Mouse (Mus musculus): ENCODE measurements around the gene Ubl4b.

Gene Ubl4b

DNA sequence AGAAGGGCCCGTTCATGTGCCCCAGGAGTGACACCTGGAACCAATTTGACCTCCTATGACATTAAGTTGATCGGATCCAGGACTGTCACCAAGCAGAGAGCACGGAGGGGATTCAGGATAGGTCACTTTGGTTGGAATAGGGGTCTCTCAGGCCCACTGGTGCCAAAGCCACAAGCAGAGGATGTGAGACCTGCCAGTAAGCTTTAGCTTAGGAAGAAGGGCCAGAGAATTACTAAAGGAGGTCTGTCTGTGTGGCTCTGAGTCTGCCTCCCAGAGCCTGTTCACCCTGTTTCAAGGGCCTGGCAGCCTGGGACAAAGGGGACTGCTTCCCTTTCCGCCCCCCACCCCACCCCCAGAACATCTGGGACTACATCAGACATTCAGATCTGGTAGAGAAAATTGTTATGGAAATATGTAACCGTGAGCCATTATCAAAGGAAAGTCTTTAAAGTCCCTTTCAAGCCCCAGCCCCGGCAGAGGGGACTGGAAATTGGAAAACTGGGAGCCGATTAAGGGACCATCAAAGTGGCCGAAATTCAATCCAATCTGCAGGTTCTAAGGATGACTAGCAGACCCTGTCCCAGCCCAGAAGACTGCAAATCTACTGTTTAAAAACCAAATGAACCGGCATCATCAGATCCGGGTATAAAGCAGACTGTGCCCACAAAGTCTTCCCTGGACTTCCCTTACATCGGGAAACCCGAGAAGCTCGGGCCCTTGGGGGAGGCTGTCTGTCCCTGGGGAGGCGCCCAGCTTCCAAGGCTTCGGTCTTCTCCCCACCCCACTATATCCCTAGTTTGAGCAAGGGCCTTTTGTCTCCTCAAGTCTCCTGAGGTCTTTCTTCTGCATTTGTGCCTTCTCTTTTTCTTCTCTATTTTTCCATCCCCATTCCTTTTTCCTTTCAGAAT lies 26.5 kb upstream of the Ubl4b start:
- ChIA-PET POLR2A (interaction anchor here in 3 of 4 experiments (0.7 to 1.2 kb wide), 3 partner anchors 16 to 990 kb away, joined by 3 read pairs; partner anchors contain the start of gene Taf13 (in 1 of the 3)), CTCF (interaction anchor here in 3 of 4 experiments (0.6 to 1.9 kb wide), 5 partner anchors 11 to 590 kb away, joined by 4 to 5 read pairs (median 5); no protein-coding TSS in a partner anchor)

- POLR2A ChIA-PET, result no interaction called here
Observed at GRCm38 (mm10) chr3:107579466-107579865, 24.6 kb upstream of the Ubl4b start.

DNA sequence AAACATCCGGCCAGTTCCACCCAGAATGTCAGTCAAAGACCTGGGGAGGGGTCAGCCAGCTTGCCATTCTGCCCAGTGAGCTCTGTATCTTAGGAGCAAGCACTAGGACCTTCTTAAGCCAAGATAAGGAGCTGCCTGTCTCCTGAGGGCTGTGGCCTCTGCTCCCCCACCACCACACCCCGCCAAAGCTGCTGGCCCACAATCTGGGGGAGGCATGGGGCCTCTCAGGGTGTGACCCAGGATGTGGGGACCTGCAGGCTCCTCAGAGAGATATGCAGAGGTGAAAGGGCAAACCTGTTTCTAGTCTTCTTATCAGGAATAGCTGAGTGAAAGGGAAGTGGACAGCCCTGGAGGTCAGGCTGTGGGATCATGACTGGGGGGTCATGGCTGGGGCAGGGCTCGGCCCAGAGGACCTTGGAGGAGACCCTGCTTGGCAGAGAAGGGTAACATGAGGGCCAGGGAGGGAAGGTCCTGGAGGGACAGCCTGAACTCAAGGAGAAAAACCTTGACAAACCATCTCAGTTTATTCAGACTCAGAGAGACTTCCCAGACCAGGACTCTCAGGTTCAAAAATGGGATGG lies 23.0 kb upstream of the Ubl4b start:
- ChIA-PET CTCF (interaction anchor here in 3 of 4 experiments (0.6 to 2.0 kb wide), 3 partner anchors 27 to 164 kb away, joined by 3 to 6 read pairs (median 4); no protein-coding TSS in a partner anchor), POLR2A (interaction anchor here in 2 of 4 experiments (0.6 kb wide), 2 partner anchors 358 to 806 kb away, joined by 4 read pairs; partner anchors contain the start of gene Psrc1 (in 1 of the 2))

More at GRCm38 (mm10) chr3:107579466-107579865, 24.6 kb upstream of the Ubl4b start:
- CTCF ChIA-PET, result interaction anchor here in 2 of 4 experiments (0.6 to 1.7 kb wide), 3 partner anchors 10 to 33 kb away, joined by 4 to 6 read pairs (median 5); no protein-coding TSS in a partner anchor

DNA sequence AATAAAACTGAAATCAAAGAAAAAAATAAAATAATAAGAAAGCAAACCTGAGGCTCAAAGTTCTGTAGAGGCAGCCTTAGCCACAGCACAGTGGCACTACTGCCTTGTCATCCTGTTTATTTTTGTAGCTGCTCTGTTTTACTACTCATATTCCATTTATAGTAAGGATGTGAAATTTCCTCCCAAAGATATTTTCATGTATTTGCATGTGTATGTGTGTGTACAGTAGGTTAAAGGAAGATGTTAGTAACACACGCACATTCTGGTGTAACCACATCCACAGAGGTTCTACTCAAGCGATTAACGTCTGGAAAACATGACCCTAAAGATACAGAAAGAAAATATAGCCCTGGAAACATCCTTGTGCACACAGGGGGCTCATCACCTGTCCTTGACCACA lies 21.9 kb upstream of the Ubl4b start:
- ChIA-PET CTCF (no interaction called here), POLR2A (no interaction called here)

GRCm38 (mm10) chr3:107571205-107571604 lies 16.3 kb upstream of the Ubl4b start:
- CTCF ChIA-PET, result interaction anchor here (0.5 to 2.3 kb wide), 17 partner anchors 9 to 296 kb away, joined by 3 to 11 read pairs (median 3); no protein-coding TSS in a partner anchor

GRCm38 (mm10) chr3:107568721-107569120 lies 13.8 kb upstream of the Ubl4b start:
- ChIA-PET POLR2A (interaction anchor here in 1 of 4 experiments (0.7 kb wide), 1 partner anchor 356 kb away, joined by 4 read pairs; no protein-coding TSS in a partner anchor), CTCF (interaction anchor here (0.6 to 1.7 kb wide), 6 partner anchors 9 to 179 kb away, joined by 3 to 12 read pairs (median 6); no protein-coding TSS in a partner anchor)

More at GRCm38 (mm10) chr3:107571205-107571604, 16.3 kb upstream of the Ubl4b start:
- POLR2A ChIA-PET, result no interaction called here

DNA sequence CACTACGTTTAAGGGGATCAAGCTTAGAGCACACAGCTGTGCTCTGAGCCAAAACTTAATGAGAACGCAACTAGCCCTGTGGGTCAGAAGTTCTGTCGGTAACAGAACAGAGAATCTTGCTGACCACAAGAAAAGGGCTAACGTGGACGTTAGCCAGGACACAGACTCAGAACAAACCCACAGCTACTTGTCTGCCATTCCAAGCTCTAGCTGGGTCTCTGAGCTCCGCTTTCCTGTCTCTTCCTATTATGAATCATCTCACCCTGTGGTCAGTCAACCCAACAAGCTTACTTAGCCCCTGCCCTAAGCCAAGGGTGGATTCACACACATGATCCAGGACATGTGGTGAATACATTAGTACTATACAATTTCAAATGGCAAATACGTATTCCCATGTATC lies 12.9 kb upstream of the Ubl4b start:
- ChIA-PET POLR2A (no interaction called here), CTCF (interaction anchor here in 3 of 4 experiments (0.6 to 1.5 kb wide), 3 partner anchors 17 to 18 kb away, joined by 4 to 14 read pairs (median 4); no protein-coding TSS in a partner anchor)

DNA sequence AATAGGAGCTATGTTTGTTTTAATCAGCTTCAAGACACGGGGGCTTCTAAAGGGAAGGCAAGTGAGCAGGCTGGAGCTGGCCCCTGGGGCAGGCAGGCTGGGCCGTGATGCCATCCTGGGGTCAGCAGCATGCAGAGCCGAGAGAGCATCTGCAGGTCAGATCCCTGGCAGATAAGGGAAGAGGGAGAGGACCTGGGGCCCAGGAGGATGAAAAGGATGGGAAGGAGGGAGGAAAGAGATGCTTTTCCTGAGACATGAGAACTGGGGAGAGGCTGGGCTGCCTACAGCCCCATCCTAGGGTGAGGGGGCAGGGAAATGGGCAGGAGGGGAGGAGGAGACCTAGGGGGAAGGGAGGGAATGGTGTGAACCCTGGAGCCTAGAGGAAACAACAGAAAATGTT lies 10.5 kb upstream of the Ubl4b start:
- CTCF ChIA-PET, result interaction anchor here in 3 of 4 experiments (0.7 to 2.9 kb wide), 5 partner anchors 15 to 133 kb away, joined by 3 to 13 read pairs (median 4); no protein-coding TSS in a partner anchor
- POLR2A ChIA-PET, result interaction anchor here in 1 of 4 experiments (0.6 to 1.0 kb wide), 2 partner anchors 37 to 448 kb away, joined by 3 to 5 read pairs; no protein-coding TSS in a partner anchor

DNA sequence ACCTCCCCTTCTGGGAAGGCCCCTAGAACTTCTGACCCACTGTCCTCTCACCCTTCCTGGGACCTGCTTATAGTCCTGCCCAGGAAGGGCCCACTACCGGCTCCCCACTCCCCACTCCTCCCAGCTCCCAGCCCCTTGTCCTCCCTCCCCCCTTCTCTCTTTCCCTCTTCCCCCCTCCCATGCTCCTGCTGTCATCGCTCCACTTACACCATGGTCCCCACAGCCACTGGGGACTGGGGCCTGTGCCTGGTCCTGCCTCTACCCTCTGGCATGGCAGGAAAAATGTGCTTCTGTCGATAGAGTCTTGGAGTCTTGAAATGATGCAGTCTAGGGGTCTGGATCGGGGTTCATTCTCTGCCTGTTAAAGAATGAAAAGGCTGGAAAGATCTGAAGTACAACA lies 9.0 kb upstream of the Ubl4b start:
- CTCF ChIA-PET, result interaction anchor here in 2 of 4 experiments (1.0 to 2.9 kb wide), 3 partner anchors 13 to 303 kb away, joined by 3 to 13 read pairs (median 3); no protein-coding TSS in a partner anchor
- POLR2A ChIA-PET, result interaction anchor here in 1 of 4 experiments (0.6 kb wide), 2 partner anchors 18 to 31 kb away, joined by 3 read pairs; no protein-coding TSS in a partner anchor

DNA sequence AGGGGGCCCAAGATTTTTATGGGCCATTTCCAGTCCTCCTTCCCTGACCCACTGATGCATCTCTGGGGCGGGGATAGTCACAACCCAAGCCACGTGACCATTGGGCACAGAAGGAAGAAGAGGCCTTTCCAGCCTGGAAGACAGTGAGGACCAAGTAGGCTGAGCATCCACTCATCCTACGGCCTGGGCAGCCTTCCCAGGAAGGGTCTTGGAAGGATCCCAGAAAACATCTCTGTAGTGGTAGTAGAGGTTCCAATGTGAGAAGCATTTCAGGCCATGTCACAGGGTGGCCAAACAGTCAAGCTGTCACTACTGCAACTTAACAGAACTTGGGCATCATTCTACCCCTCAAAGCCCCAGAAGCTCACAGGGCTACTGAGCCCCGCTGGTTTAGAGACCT lies 7.7 kb upstream of the Ubl4b start:
- ChIA-PET POLR2A (no interaction called here), CTCF (interaction anchor here in 3 of 4 experiments (0.7 to 1.5 kb wide), 3 partner anchors 9 to 406 kb away, joined by 3 read pairs; no protein-coding TSS in a partner anchor)

GRCm38 (mm10) chr3:107562104-107562503 lies 7.2 kb upstream of the Ubl4b start:
- CTCF ChIA-PET, result interaction anchor here in 2 of 4 experiments (0.7 to 1.5 kb wide), 3 partner anchors 10 to 406 kb away, joined by 3 read pairs; no protein-coding TSS in a partner anchor
- POLR2A ChIA-PET, result no interaction called here

- POLR2A ChIA-PET, result interaction anchor here in 3 of 4 experiments (0.5 to 1.5 kb wide), 5 partner anchors 9 to 641 kb away, joined by 3 to 4 read pairs (median 3); partner anchors contain the start of gene Alx3 (in 1 of the 3)
- CTCF ChIA-PET, result interaction anchor here (0.6 to 1.7 kb wide), 9 partner anchors 9 to 308 kb away, joined by 3 to 8 read pairs (median 4); no protein-coding TSS in a partner anchor
Observed at GRCm38 (mm10) chr3:107559183-107559582, 4.3 kb upstream of the Ubl4b start.

DNA sequence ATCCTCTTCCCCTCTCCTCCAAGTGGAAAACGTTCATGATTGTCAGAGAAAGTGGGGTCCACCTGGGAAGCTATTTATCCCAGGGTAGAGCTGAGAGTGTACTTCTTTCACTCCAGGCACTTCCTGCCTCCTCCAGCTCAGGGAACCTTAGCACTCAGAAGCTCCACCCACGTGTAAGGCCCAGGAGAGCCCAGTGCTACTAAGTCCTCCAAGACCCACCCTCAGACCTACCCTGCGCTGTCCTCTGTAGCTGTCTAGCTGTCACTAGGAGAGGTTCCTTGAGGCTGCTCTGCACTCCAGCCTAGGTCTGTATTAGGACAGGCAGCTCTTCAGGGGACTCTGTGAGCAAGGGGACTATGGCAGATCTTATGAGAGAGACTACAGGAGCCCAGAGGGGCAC lies 3.9 kb upstream of the Ubl4b start:
- ChIA-PET CTCF (interaction anchor here (0.6 to 1.5 kb wide), 8 partner anchors 8 to 308 kb away, joined by 3 to 7 read pairs (median 4); no protein-coding TSS in a partner anchor), POLR2A (interaction anchor here in 2 of 4 experiments (0.5 to 1.5 kb wide), 5 partner anchors 8 to 151 kb away, joined by 3 to 4 read pairs (median 4); partner anchors contain the start of gene Alx3 (in 1 of the 2))

DNA sequence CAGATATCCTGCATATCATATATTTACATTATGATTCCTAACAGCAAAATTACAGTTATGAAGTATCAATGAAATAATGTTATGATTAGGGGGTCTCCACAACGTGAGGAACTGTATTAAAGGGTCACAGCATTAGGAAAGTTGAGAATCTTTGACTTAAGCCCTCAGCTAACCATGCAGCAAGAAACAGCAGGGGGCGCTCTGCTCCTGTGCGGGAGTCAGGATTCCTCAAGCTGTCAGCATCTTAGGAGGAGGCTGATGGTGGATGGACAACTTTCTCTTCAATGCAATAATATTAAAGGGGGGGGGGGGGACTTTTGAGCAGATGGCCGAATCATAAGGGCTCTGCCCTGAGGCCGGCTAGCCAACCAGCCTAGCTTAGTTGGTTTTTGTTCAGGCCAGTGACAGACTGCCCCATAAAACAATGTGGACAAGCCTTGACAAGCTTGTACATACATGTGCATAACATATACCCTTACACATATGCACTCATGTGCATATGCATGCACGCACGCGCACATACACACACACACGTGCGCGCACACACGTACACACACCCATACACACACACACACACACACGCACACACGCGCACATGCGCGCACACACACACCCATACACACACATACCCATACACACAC lies 4.3 kb downstream of the Ubl4b start:
- ChIA-PET CTCF (interaction anchor here (0.5 to 2.2 kb wide), 78 partner anchors 8 to 1280 kb away, joined by 3 to 20 read pairs (median 4); partner anchors contain the start of gene Lrif1 (in 1 of the 4)), POLR2A (interaction anchor here in 3 of 4 experiments (0.6 kb wide), 3 partner anchors 8 to 1808 kb away, joined by 3 to 7 read pairs (median 4); no protein-coding TSS in a partner anchor)

GRCm38 (mm10) chr3:107546956-107547355 lies 7.9 kb downstream of the Ubl4b start:
- POLR2A ChIA-PET, result no interaction called here
- CTCF ChIA-PET, result interaction anchor here in 1 of 4 experiments (0.9 kb wide), 1 partner anchor 24 kb away, joined by 3 read pairs; no protein-coding TSS in a partner anchor

DNA sequence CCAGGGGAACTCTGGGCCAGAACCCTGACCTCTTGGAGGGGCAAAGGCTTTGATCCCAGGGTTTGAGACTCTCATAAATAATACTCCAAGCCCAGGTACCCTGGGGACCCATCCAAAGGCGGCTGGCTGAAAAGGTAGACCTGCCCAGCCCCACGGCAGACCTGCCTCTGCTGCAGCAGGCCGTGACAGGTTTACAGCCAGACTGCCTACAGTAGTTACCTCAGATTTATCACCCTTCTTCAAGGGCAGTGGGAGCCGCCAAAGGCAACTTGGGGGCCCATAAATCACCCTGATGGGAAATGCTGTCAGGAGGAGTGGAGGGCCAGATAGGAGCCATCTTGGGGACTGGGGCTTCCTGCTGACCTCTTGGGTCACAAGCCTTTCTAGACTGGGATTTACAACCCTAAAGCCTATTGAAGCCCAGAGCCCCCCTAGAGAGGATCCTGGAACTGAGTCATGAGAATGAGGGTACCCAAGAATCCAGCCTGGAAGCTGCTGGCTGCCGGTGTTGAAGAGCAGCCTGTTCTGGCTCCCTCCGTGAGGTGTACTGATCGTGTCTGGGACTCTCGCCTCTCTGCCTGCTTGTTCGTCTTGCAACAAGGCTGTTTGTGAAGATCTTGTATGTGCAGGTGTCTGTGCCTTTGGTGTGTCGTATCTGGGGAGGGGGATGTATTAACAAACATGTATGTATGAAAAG lies 9.0 kb downstream of the Ubl4b start:
- ChIA-PET CTCF (no interaction called here), POLR2A (no interaction called here)

GRCm38 (mm10) chr3:107545278-107545677 lies 9.6 kb downstream of the Ubl4b start:
- POLR2A ChIA-PET, result no interaction called here
- CTCF ChIA-PET, result no interaction called here

All from embryonic stem cell, embryonic (primary cell).